In the genomic region with DNA sequence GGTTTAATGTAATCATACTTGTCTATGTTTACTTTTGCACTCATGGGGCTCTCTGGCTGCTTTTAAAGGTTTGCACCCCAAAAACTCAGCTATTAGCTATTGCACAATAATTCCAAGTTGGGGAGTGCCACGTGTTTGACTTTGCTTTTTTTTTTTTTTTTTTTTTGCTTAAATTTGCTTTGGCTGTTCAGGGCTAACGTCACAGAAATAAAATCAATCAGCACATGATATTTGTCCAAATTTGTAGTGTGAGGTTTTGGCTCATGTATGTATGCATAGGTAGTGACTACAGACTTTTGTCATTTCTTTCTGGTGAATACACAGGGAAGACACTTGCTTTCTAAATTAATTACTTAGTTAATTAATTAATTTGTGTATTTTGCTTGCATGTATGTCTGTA, we compare ENCODE assay signal across 28 mouse cellular contexts.
"Had no signal": no experiment of that assay in that cellular context is flagged by ENCODE, and none has a peak within 500 bp of the region (broad histone marks: within the 10 kb centered on the region; RNA-seq: fewer than 3 reads in every experiment).

No protein-coding gene starts in this region.

- H3K4me2 ChIP-seq: embryonic facial prominence, embryonic 12.5 days; embryonic facial prominence, embryonic 13.5 days; embryonic facial prominence, embryonic 15.5 days; forebrain, embryonic 12.5 days; forebrain, embryonic 13.5 days; forebrain, embryonic 15.5 days had no signal

- H3K27ac ChIP-seq: embryonic facial prominence, embryonic 10.5 days; embryonic facial prominence, embryonic 12.5 days; embryonic facial prominence, embryonic 13.5 days; embryonic facial prominence, embryonic 15.5 days; forebrain, embryonic 10.5 days; forebrain, embryonic 12.5 days; forebrain, embryonic 13.5 days; forebrain, embryonic 15.5 days; gastrocnemius, adult 2 months; heart, adult 2 months had no signal

- ATAC-seq: forebrain, embryonic 13.5 days; forebrain, embryonic 14.5 days; forebrain, embryonic 15.5 days; forebrain, embryonic 16.5 days; forebrain, postnatal 0 days had no signal

- H3K9me3 ChIP-seq: embryonic facial prominence, embryonic 10.5 days; embryonic facial prominence, embryonic 12.5 days; embryonic facial prominence, embryonic 13.5 days; embryonic facial prominence, embryonic 15.5 days; forebrain, embryonic 12.5 days; forebrain, embryonic 13.5 days; forebrain, embryonic 15.5 days had no signal

- H3K9ac ChIP-seq: embryonic facial prominence, embryonic 12.5 days; embryonic facial prominence, embryonic 13.5 days; embryonic facial prominence, embryonic 15.5 days; forebrain, embryonic 12.5 days; forebrain, embryonic 13.5 days; forebrain, embryonic 15.5 days; forebrain, postnatal 0 days had no signal

- H3K4me1 ChIP-seq: embryonic facial prominence, embryonic 12.5 days; embryonic facial prominence, embryonic 13.5 days; embryonic facial prominence, embryonic 15.5 days; forebrain, embryonic 10.5 days; forebrain, embryonic 12.5 days; forebrain, embryonic 13.5 days; forebrain, embryonic 15.5 days had no signal

- H3K27me3 ChIP-seq: embryonic facial prominence, embryonic 12.5 days; embryonic facial prominence, embryonic 13.5 days; embryonic facial prominence, embryonic 15.5 days; forebrain, embryonic 12.5 days; forebrain, embryonic 13.5 days; forebrain, embryonic 15.5 days had no signal

- H3K36me3 ChIP-seq: embryonic facial prominence, embryonic 12.5 days; embryonic facial prominence, embryonic 13.5 days; embryonic facial prominence, embryonic 15.5 days; forebrain, embryonic 10.5 days; forebrain, embryonic 12.5 days; forebrain, embryonic 15.5 days had no signal

- H3K4me3 ChIP-seq: embryonic facial prominence, embryonic 10.5 days; embryonic facial prominence, embryonic 12.5 days; embryonic facial prominence, embryonic 13.5 days; embryonic facial prominence, embryonic 15.5 days; erythroblast, embryonic 14.5 days; forebrain, embryonic 10.5 days; forebrain, embryonic 12.5 days; forebrain, embryonic 13.5 days; forebrain, embryonic 15.5 days; gastrocnemius, adult 2 months; heart, adult 2 months had no signal

- DNase-seq: cerebellum, adult 8-10 months; cerebellum, adult 9-10 months; cerebellum, adult 9-11 months; cerebellum, postnatal 10 days; cerebellum, postnatal 14 days; cerebellum, postnatal 25 days; cerebellum, postnatal 36 days; embryo, embryonic 11 days; forebrain, postnatal 0 days; gastrocnemius, adult 2 months; gastrocnemius, postnatal 10 days; gastrocnemius, postnatal 14 days; gastrocnemius, postnatal 25 days; gastrocnemius, postnatal 36 days; heart, adult 11 months; heart, adult 18-20 months; heart, adult 2 months had no signal
